In the genomic region with DNA sequence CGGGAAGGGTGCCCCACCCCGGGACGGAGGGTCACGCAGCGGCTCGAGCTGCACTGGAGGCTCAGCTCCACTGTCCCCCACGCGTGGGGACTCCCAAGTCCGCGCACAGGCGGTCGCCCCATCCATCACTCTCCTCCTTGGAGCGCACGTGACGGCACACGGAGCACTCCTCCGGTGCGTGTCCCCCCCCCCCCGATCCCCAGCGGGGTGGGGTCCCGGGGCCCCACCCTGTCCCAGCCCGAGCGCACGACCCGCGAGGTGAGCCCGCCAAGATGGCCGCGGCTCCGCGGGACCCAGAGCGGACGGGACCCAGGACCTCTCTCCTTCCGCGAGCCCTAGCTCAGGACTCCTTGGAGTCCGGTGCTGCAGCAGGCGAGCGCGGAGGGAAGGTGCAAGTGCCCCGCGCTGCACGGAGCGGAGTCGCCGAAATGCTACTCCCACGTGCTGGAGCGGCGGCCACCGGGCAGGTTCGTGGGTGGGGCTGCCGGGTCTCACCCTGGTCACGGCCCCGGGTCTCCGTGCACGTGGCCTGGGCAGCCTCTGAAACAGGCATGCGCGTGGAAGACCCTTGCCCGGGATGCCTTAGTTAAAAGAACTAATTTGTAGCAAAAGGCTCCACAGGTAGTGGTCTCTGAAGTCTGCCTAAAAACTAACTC, we compare ENCODE assay signal across 7 mouse cellular contexts. TPM values are rescaled to one million over a fixed set of nuclear protein-coding genes. Genes with fewer than 3 reads are reported as not detected.
DNase-seq lines count a peak whose midpoint lies in the region; ATAC-seq lines count a peak whose summit lies in the region.

No protein-coding gene starts in this region.

- H3K36me3 ChIP-seq in forebrain, embryonic 15.5 days = no peaks in the 10 kb centered on the region
- no peaks in the 10 kb centered on the region for H3K36me3 ChIP-seq in hindbrain, embryonic 14.5 days (replicated peaks; ENCODE audit: control insufficient read depth, insufficient read depth)
- H3K36me3 ChIP-seq in liver, embryonic 11.5 days (ENCODE audit: control insufficient read depth, insufficient read depth, low read length) = no peaks in the 10 kb centered on the region

- H3K4me3 ChIP-seq in forebrain, embryonic 15.5 days = peak overlapping the region; percentile 89
- H3K4me3 ChIP-seq in hindbrain, embryonic 14.5 days (replicated peaks; ENCODE audit: low read length) = peak overlapping the region; percentile 63
- peak overlapping the region; percentile 89 for H3K4me3 ChIP-seq in liver, embryonic 11.5 days (ENCODE audit: low read depth, low read length)

- H3K4me1 ChIP-seq in forebrain, embryonic 15.5 days = peaks cover 47% of the 10 kb centered on the region
- peaks cover 15% of the 10 kb centered on the region for H3K4me1 ChIP-seq in hindbrain, embryonic 14.5 days (replicated peaks; ENCODE audit: control insufficient read depth, insufficient read depth, low read length)
- peaks cover 29% of the 10 kb centered on the region for H3K4me1 ChIP-seq in liver, embryonic 11.5 days (replicated peaks; ENCODE audit: control insufficient read depth, insufficient read depth, low read length)

- peak overlapping the region; percentile 74 for H3K27ac ChIP-seq in forebrain, embryonic 15.5 days (replicated peaks)
- H3K27ac ChIP-seq in hindbrain, embryonic 14.5 days = no peak overlapping the region
- peak overlapping the region; percentile 96 for H3K27ac ChIP-seq in liver, embryonic 11.5 days (ENCODE audit: low read depth, low read length)

- H3K9me3 ChIP-seq in forebrain, embryonic 15.5 days = no peaks in the 10 kb centered on the region
- H3K9me3 ChIP-seq in hindbrain, embryonic 14.5 days (ENCODE audit: control insufficient read depth, low read length) = no peaks in the 10 kb centered on the region
- H3K9me3 ChIP-seq in liver, embryonic 11.5 days (ENCODE audit: control insufficient read depth, low read length) = no peaks in the 10 kb centered on the region

- H3K4me2 ChIP-seq in forebrain, embryonic 15.5 days (replicated peaks) = peak overlapping the region; percentile 96
- H3K4me2 ChIP-seq in hindbrain, embryonic 14.5 days (replicated peaks) = peak overlapping the region; percentile 94
- peak overlapping the region; percentile 82 for H3K4me2 ChIP-seq in liver, embryonic 11.5 days

- DNase-seq in T-cell, adult 2 months (ENCODE audit: low spot score) = peak; percentile 48
- DNase-seq in cerebellum, adult 11-12 months = peak; percentile 55
- peak; percentile 42 for DNase-seq in hindbrain, embryonic 14.5 days (ENCODE audit: low spot score)
- no peak for DNase-seq in liver, embryonic 11.5 days (ENCODE audit: low spot score)
- DNase-seq in neural tube, embryonic 10.5 days (ENCODE audit: extremely low spot score, low spot score) = peak; percentile 83
- peak; percentile 77 for DNase-seq in testis, postnatal 10 days (ENCODE audit: low spot score)

- peak overlapping the region; percentile 78 for H3K9ac ChIP-seq in forebrain, embryonic 15.5 days (replicated peaks)
- peak overlapping the region; percentile 66 for H3K9ac ChIP-seq in hindbrain, embryonic 14.5 days
- peak overlapping the region; percentile 96 for H3K9ac ChIP-seq in liver, embryonic 11.5 days (ENCODE audit: low read depth, low read length)

- under 1% methylated on average over 56 of the region's 58 CpGs for WGBS in forebrain, embryonic 15.5 days
- 1% methylated on average over 44 of the region's 58 CpGs for WGBS in hindbrain, embryonic 14.5 days
- under 1% methylated on average over 57 of the region's 58 CpGs for WGBS in liver, embryonic 11.5 days

- H3K27me3 ChIP-seq in forebrain, embryonic 15.5 days = no peaks in the 10 kb centered on the region
- peaks cover 38% of the 10 kb centered on the region for H3K27me3 ChIP-seq in hindbrain, embryonic 14.5 days (ENCODE audit: control insufficient read depth, insufficient read depth, low read length)
- no peaks in the 10 kb centered on the region for H3K27me3 ChIP-seq in liver, embryonic 11.5 days (replicated peaks; ENCODE audit: control insufficient read depth, insufficient read depth, low read length)

- ATAC-seq in forebrain, embryonic 15.5 days (replicated peaks) = peak; percentile 63
- peak; percentile 72 for ATAC-seq in hindbrain, embryonic 14.5 days (ENCODE audit: low FRiP score)
- peak; percentile 72 for ATAC-seq in liver, embryonic 11.5 days (replicated peaks; ENCODE audit: low FRiP score)

RNA-seq across cellular contexts. Expression of a gene that starts 0.6 kb away (rescaled TPM):
- 112 and 125 TPM in 2 replicates for polyA plus RNA-seq in forebrain, embryonic 15.5 days (2015; fragmentation: Nextera tagmentation; extraction: Ambion mirVana)
- 60.1 and 67.4 TPM in 2 replicates for polyA plus RNA-seq in hindbrain, embryonic 14.5 days (2014; fragmentation: Nextera tagmentation; extraction: Ambion mirVana)
- polyA plus RNA-seq in liver, embryonic 11.5 days (2014; fragmentation: Nextera tagmentation; extraction: Ambion mirVana) = 96.2 and 97.3 TPM in 2 replicates
